Mouse (Mus musculus): ENCODE results near the gene Calcr.
A peak's percentile ranks its signal among the peaks of the same experiment; 100 is the strongest.
"Not testable (repeated sequence)": the region's sequence is repeated elsewhere in the genome, so short reads cannot be mapped to it uniquely, and the experiment has no call there.

Calcr gene

DNA sequence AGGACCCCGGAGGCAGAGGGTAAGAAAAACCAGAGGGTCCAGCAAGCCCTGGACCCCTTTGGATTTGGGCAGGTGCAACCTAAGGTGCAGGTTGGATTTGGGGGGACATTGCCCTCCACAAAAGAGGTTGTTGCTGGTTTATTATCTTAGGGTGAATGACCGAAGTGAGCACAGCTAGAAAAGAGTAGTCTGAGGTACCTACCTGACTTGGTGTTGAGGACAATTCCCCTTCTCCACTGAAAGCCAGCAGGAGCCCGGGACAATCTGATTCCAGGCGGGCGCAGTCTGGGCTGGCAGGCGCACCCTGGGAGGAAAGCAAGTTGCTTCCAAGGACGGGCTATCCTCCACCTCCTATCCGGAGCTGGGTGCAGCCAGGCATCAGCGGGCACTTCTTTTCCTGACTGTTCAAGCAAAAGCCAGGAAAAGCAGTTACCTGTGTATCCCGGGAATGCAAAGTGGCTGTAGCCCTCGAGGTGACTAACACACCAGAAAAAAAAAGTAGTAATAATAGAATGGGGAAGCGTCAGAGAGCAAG, at the start of gene Calcr:
Gene Calcr (minus strand): TSS at position 485 of the 535 bp plus-strand sequence.
- no peak for DNase-seq

DNA sequence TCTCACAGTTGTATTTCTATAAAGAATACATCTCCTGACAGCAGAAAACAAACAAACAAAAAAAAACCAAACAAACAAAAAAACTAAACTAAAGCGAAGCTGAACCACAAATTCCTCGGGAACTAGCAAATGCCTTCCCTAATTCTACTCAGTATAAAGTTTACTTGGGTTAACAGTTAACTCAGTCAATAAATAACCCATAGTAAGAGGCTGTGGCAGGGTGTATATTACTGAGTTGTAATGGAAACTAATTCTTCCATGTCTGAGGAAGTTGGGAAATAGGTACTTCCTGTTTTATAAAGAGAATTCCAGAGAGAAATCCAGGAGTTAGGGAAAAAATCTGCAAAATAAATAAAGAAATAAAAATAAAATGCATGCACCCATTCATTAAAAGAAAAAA, 3.0 kb upstream of the Calcr start:
- DNase-seq, result no peak

DNA sequence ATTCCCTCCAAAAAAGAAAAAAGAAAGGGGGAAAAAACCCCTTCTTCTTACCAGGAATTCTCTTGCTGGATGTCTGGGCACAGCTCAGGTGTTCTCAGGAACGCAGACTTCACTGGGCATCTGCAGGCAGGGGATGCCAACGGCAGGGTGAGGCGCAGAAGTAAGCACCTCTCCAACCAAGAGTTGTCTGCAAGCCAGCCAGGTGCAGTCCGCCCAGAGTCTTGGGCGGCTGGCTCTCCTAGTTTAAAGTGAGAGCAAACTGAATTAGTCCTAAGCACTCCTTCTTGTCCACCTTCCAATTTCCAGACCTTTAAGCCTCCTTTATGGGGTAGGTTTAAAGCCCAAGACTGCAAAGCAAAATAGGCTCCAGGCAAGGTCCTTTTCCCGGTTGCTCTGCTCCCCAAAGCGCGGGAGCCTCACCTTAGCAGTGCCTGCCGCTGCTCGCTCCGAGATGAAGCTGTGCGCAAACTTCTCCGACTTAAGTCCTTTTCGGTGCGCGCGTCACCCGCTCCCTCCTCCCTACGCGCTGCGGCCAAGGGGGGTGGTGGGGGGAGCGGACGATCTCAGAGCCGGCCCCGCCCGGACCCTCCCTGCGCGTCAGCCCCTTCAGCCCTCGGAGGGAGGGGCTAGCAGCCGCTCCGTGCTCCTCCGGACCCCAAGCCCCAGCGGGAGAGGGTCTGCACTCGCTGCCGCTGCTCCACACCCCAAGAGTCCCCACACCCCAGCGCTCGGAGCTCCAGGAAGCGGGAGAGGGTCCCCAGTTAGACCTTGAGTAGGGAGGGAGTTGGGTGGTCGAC, 1.1 kb downstream of the Calcr start:
- no peak for DNase-seq

DNA sequence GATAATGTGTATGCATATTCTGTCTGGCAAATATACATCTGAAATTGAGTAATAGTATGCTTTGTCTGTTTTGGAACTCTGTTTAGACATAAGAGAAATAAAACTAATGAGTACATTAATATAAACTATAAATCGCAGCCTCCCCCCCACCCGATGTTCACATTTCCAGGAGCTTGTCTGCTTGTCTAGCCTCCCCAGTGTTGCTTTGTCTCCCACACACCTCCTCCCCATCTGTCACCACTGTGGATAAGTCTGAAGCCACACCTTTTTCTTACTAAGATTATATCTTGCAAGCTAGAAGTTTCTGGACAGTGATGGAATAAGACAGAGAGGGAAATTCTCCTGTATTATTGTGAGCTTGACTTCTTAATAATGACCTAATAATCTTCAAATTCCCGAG, 12.9 kb downstream of the Calcr start:
- no peak for DNase-seq

DNA sequence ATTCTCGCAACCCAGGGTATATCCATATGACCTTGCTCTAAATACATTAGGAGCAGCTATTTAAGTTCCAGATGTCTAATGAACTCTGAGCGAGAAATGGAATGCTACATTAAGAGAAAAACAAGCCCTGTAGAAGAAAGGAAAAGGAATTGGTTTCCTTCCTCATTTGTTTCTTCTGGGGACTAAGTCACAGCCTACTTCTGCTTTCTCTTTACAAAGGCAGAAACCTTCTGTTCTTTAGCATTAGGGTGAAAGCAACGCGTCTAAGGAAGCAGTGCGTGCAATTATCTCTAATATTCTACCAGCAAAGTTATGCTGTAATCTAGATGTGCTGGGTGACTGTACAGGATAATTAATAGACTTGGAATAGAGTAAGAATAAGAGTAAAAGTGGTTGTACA, 14.9 kb downstream of the Calcr start:
- DNase-seq, result no peak

DNA sequence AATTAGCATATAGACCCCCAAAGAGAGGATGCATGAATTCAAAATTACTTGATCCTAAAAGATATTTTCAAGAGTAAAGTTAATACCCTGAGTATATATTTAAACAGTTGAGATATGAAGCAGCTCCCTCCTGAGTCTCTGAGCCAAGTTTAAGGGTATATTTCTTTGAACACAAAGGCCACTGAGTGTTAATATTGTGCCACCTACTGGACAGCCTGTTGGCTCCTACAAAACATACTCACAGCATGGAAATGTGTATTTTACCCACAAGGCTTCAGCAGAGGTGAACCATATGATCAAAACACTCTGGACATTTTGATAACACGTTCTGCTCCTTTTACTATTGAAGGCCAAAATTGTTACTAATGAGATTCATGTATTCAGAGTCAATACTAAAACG, 19.0 kb downstream of the Calcr start:
- DNase-seq, result no peak

DNA sequence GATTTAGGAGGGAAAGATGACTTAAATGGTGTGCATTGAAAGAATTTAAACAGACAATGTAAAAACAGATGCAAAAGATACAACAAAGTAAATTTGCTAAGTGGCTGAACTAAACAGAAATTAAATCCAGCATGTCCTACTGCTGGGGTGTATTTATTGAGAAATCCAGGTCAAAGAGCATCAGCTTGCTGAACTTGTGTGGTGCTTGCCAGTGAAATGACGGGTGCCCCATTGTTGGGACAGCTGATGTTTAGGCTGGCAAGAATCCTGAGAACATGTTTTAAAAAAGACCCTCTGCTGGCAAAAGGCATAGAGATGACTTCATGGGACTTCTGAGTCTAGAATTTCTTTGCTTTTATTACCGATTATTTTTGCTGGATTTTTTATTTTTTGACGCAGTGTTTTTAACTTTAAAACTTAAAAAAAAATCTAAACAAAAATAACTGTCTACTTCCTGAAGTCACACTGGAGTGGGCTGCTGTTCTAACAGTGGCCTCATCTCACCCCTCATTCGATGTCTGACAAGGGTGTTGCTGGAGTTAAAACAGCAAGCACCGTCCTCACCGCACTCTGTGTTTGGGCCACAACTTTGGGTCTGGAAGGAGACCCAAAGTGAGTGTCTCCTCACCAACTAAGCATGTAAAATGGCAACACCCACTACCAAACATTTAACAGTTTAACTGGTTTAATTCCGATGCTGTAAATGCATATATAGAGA, 22.4 kb downstream of the Calcr start:
- peak; percentile 11 for DNase-seq

DNA sequence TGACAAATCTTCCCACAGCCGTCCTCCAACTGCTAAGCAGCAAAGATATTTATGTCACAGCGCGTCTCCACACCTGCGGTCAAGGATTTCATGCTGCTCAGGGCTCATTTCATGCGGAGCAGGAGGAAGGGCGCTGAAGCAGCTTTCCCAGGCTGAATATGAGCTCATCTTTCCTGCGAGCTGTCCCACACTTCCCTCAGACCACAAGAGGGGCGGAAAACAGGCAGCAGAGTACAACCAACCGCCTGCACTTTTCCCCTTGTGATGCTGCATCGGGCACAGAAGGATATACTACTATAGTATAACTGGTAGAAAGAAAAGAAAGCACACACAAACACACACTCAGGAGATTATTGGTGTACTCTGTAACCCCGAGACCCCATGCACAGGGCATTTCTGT, 23.2 kb downstream of the Calcr start:
- DNase-seq, result no peak

DNA sequence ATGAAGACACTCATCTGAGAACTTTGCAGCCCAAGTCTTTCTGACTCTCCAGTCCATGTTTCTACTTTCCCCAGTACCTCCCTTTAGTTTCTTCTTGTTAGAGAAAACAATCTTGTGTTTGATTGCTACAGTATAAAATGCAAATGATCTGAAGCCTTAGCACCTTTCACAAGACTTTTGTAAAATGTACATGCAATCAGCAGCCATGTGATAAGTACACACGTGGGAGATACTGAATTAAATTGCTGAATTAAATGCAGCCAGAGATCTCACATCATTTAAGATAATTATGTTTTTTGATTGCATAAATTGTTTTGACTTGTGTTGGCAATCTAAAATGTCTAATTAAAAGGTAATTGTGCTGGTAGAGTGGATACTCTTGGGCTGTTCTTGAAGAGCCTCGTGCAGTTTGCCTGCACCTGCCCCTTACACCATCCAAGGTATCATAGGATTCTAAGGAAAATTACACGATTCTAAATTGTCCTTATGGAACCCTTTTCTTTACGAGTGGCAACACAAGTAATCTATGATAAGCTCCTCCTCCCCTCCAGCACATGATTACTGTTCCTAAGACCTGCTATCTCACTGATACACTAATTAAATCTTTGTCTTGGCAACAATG, 34.2 kb downstream of the Calcr start:
- no peak for DNase-seq

DNA sequence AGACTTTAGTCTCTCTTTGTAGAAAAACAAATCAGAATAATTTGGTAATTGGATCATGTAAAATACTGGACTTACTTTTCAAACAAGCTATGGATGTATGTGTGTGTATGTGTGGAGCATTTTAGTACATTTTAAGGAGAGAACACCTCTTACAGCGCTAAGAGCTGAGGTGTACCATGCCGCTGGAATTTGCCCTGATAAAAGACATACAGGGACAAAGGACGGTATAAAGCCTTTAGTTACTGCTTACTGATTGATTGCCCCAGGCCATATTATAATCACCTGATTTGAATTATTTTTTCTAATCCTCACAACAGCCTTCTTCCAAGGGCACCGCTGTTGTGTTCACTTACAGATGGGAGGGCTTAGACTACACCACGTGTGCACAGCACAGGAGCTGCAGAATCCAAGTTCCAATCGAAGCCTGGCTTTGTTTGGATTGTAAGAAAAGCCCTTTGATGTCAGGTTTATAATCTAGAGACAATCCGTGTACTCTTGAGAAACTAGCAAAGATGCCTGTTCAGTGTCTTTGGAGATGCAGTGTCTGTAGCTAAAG, 76.3 kb downstream of the Calcr start:
- DNase-seq, result no peak

DNA sequence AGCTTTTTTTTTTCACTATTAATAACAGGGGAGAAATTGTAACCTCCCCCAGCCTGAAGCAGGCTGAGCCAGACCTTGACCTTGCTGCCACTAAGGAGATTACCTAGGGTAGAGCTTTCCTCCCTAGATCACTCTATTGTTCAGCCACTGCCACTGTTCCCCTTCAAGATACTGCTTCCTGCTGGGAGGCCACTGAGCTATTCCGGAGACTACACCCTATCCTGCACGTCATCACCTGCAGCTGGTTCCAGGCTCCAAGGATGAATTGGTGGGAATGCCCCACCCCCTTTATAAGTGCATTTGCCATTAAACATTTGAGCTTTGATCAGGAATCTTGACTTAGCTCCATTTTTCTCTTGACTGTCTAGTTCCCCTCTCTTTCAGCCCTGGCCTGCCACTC, 86.2 kb downstream of the Calcr start:
- DNase-seq, result not testable (repeated sequence)

DNA sequence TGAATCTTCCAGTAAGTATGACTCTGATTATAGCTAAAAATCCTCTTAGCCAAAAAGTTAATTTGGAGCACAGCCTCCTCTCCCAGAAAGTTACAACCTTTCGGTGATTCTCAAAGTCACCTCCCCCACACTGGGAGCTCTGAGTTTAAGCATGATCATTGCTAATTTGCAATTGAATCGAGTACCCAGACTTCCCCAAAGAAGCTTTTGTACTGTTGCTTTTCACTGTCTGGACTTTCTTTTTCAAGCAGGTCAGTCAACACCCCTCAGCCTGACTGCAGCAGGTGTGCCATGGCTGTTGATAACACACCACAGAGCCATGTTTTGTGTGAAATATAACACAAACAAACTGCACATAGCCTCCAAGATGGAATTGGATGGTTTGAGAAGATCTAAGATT, 86.7 kb downstream of the Calcr start:
- no peak for DNase-seq

DNA sequence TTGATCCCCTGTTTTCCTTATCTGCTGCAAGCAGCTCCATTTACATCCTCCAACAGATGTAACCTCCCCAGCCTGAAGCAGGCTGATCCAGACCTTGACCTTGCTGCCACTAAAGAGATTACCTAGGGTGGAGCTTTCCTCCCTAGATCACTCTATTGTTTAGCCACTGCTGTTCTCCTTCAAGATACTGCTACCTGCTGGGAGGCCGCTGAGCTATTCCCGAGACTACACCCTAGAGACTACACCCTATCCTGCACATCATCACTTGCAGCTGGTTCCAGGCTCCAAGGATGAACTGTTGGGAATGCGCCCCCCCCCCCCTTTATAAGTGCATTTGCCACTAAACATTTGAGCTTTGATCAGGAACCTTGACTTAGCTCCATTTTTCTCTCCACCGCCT, 92.6 kb downstream of the Calcr start:
- not testable (repeated sequence) for DNase-seq

DNA sequence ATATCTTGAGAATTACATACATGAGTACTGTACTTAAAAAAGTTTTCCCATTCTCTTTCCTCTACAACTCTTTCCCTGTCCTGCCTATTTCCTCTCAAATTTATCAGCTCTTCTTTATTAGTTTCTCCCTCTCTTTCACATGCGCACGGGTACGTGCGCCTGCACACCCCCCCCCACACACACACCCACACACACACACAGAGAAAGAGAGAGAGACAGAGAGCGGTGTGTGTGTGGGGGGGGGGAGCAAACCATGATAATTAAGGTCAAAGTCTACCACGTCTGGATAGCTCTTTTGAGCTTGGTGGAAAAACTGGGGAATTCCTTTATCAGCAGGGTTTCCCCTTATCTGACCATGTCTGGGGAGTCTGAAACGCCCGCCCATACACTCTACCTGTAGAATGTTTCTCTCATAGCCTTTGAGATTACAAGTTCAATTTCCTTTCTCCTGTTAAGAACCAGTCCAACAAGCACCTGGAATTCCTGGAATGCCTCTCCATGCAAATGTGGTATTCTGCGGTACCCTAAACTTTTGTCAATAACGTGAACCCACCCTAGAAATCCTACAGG, 100.3 kb downstream of the Calcr start:
- DNase-seq, result no peak

DNA sequence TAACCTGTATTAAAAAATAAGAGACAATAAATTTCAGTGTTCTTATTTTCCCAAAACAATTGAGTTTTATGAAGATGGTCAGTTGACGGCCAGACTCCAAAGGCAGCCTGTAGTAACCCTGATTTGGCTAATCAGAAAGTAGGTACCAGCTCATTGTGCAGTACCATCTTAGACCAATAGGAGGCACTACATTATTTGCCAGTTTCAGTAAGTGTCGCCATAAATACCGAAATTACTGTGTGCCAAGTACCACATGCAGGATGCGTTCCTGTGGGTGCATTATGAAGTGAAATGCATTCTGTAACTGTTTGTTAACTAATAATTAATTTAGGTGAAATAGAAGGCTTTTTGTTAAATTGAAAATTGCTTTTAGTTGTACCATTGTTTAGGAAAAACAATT, 106.1 kb downstream of the Calcr start:
- DNase-seq, result no peak
